Mouse (Mus musculus): Measurements from ENCODE around the gene Noxa1. TPM values are rescaled to one million over a fixed set of nuclear protein-coding genes. Genes with fewer than 3 reads are reported as not detected.
A peak's percentile ranks its signal among the peaks of the same experiment; 100 is the strongest.

Gene Noxa1
- polyA plus RNA-seq, 1 experiment from 2014 or later: 0.24 TPM

GRCm38 (mm10) chr2:25066552-25066951 is 28.4 kb downstream of the Noxa1 start:
- H3K27ac ChIP-seq (replicated peaks; ENCODE audit: low read depth, low read length): no peak overlapping the region
- no peak overlapping the region for H3K4me2 ChIP-seq (ENCODE audit: low read depth, severe bottlenecking)
- H3K9me3 ChIP-seq (ENCODE audit: control insufficient read depth, low read length): no peaks in the 10 kb centered on the region
- DNase-seq (ENCODE audit: low spot score) (no peak), ATAC-seq (ENCODE audit: insufficient number of reproducible peaks, low FRiP score, low TSS enrichment, low read depth) (no peak)
- no peak overlapping the region for H3K9ac ChIP-seq (ENCODE audit: low read length)
- no peak overlapping the region for H3K4me3 ChIP-seq (ENCODE audit: low read depth, low read length)
- H3K36me3 ChIP-seq (ENCODE audit: control insufficient read depth, insufficient read depth, low read length): no peaks in the 10 kb centered on the region
- no peaks in the 10 kb centered on the region for H3K4me1 ChIP-seq (ENCODE audit: control insufficient read depth, insufficient read depth, low read length)
- H3K27me3 ChIP-seq (ENCODE audit: control insufficient read depth, insufficient read depth, low read length): no peaks in the 10 kb centered on the region
- 88% methylated on average over 4 of the region's 4 CpGs for WGBS

- ATAC-seq (ENCODE audit: insufficient number of reproducible peaks, low FRiP score, low TSS enrichment, low read depth): no peak
- Histone ChIP-seq H3K4me1 (ENCODE audit: control insufficient read depth, insufficient read depth, low read length) (no peaks in the 10 kb centered on the region), H3K4me3 (ENCODE audit: low read depth, low read length) (no peak overlapping the region), H3K36me3 (ENCODE audit: control insufficient read depth, insufficient read depth, low read length) (no peaks in the 10 kb centered on the region), H3K9me3 (ENCODE audit: control insufficient read depth, low read length) (no peaks in the 10 kb centered on the region), H3K4me2 (ENCODE audit: low read depth, severe bottlenecking) (no peak overlapping the region), H3K27ac (replicated peaks; ENCODE audit: low read depth, low read length) (no peak overlapping the region), H3K27me3 (ENCODE audit: control insufficient read depth, insufficient read depth, low read length) (no peaks in the 10 kb centered on the region), H3K9ac (ENCODE audit: low read length) (no peak overlapping the region)
- DNase-seq (ENCODE audit: low spot score): no peak
These were observed 29.4 kb downstream of the Noxa1 start for GRCm38 (mm10) chr2:25065537-25065936.

DNA sequence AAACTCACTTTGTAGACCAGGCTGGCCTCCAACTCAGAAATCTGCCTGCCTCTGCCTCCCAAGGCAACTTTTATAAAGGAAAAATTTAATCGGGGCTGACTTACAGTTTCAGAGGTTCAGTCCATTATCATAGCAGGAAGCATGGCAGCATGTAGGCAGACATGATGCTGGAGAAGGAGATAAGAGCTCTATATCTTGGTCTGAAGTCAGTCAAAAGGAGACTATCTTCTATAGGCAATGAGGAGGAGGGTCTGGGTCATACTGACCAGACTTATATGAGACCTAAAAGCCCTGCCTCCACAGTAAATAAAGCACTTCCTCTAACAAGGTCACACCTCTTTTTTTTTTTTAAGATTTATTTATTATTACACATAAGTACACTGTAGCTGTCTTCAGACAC is 30.7 kb downstream of the Noxa1 start:
- no peaks in the 10 kb centered on the region for H3K27me3 ChIP-seq (ENCODE audit: control insufficient read depth, insufficient read depth, low read length)

DNA sequence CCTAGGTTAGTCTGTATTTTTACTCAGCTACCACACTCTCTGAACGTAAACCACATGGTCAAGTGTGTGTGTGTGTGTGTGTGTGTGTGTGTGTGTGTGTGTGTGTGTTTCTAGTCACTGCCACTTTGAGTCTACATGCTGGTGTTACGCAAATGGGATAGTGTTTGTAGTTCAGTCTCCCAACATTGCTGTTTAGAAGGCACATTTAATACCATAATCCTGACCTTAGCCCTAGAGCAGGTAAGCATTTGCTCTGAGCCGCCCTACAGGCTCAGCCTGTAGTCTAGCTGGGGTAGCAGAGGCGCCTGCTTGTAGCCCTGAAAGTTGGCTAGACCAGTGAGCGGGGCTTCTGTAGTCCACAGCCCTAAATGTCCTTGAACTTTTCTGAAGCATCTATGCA is 31.4 kb downstream of the Noxa1 start:
- DNase-seq (ENCODE audit: low spot score) (no peak), ATAC-seq (ENCODE audit: insufficient number of reproducible peaks, low FRiP score, low TSS enrichment, low read depth) (no peak)
- Histone ChIP-seq H3K4me3 (ENCODE audit: low read depth, low read length) (no peak overlapping the region), H3K9ac (ENCODE audit: low read length) (no peak overlapping the region), H3K4me1 (ENCODE audit: control insufficient read depth, insufficient read depth, low read length) (no peaks in the 10 kb centered on the region), H3K27me3 (ENCODE audit: control insufficient read depth, insufficient read depth, low read length) (no peaks in the 10 kb centered on the region), H3K36me3 (ENCODE audit: control insufficient read depth, insufficient read depth, low read length) (no peaks in the 10 kb centered on the region; the same call in 1 of the 2 replicates), H3K9me3 (ENCODE audit: control insufficient read depth, low read length) (no peaks in the 10 kb centered on the region), H3K4me2 (ENCODE audit: low read depth, severe bottlenecking) (no peak overlapping the region), H3K27ac (replicated peaks; ENCODE audit: low read depth, low read length) (no peak overlapping the region)
- WGBS: 91% methylated on average over 5 of the region's 5 CpGs

More for the DNA sequence above, 30.7 kb downstream of the Noxa1 start:
- Histone ChIP-seq H3K4me2 (ENCODE audit: low read depth, severe bottlenecking) (no peak overlapping the region), H3K4me1 (ENCODE audit: control insufficient read depth, insufficient read depth, low read length) (no peaks in the 10 kb centered on the region), H3K27ac (replicated peaks; ENCODE audit: low read depth, low read length) (no peak overlapping the region), H3K9ac (ENCODE audit: low read length) (no peak overlapping the region), H3K4me3 (ENCODE audit: low read depth, low read length) (no peak overlapping the region), H3K36me3 (ENCODE audit: control insufficient read depth, insufficient read depth, low read length) (no peaks in the 10 kb centered on the region; the same call in 1 of the 2 replicates), H3K9me3 (ENCODE audit: control insufficient read depth, low read length) (no peaks in the 10 kb centered on the region)
- DNase-seq (ENCODE audit: low spot score): no peak
- WGBS: 95% methylated on average over 1 of the region's 1 CpGs
- ATAC-seq (ENCODE audit: insufficient number of reproducible peaks, low FRiP score, low TSS enrichment, low read depth): no peak

- no peak overlapping the region for H3K9ac ChIP-seq (ENCODE audit: low read length)
- 92% methylated on average over 7 of the region's 7 CpGs for WGBS
- no peak for DNase-seq (ENCODE audit: low spot score)
- peaks cover 2% of the 10 kb centered on the region for H3K36me3 ChIP-seq (ENCODE audit: control insufficient read depth, insufficient read depth, low read length)
- peaks cover 7% of the 10 kb centered on the region for H3K4me1 ChIP-seq (ENCODE audit: control insufficient read depth, insufficient read depth, low read length)
- H3K4me3 ChIP-seq (ENCODE audit: low read depth, low read length): no peak overlapping the region
- no peak overlapping the region for H3K4me2 ChIP-seq (ENCODE audit: low read depth, severe bottlenecking)
- H3K27ac ChIP-seq (replicated peaks; ENCODE audit: low read depth, low read length): no peak overlapping the region
- H3K9me3 ChIP-seq (ENCODE audit: control insufficient read depth, low read length): no peaks in the 10 kb centered on the region
- no peaks in the 10 kb centered on the region for H3K27me3 ChIP-seq (ENCODE audit: control insufficient read depth, insufficient read depth, low read length)
- no peak for ATAC-seq (ENCODE audit: insufficient number of reproducible peaks, low FRiP score, low TSS enrichment, low read depth)
These were observed 36.0 kb downstream of the Noxa1 start for GRCm38 (mm10) chr2:25058926-25059325.

GRCm38 (mm10) chr2:25055409-25056155 is 39.4 kb downstream of the Noxa1 start:
- no peak for ATAC-seq (ENCODE audit: insufficient number of reproducible peaks, low FRiP score, low TSS enrichment, low read depth)
- DNase-seq (ENCODE audit: low spot score): no peak
- Histone ChIP-seq H3K9ac (ENCODE audit: low read length) (no peak overlapping the region; the same call in 1 of the 2 replicates), H3K4me2 (ENCODE audit: low read depth, severe bottlenecking) (peak overlapping the region; percentile 86; the same call in 1 of the 2 replicates), H3K27me3 (ENCODE audit: control insufficient read depth, insufficient read depth, low read length) (no peaks in the 10 kb centered on the region), H3K9me3 (ENCODE audit: control insufficient read depth, low read length) (no peaks in the 10 kb centered on the region), H3K36me3 (ENCODE audit: control insufficient read depth, insufficient read depth, low read length) (peaks cover 2% of the 10 kb centered on the region), H3K27ac (replicated peaks; ENCODE audit: low read depth, low read length) (no peak overlapping the region), H3K4me1 (ENCODE audit: control insufficient read depth, insufficient read depth, low read length) (peaks cover 7% of the 10 kb centered on the region), H3K4me3 (ENCODE audit: low read depth, low read length) (peak overlapping the region; percentile 86; the same call in 1 of the 2 replicates)
- 89% methylated on average over 21 of the region's 21 CpGs for WGBS

- H3K9ac ChIP-seq (ENCODE audit: low read length): peak overlapping the region; percentile 79
- no peak overlapping the region for H3K27ac ChIP-seq (replicated peaks; ENCODE audit: low read depth, low read length)
- peaks cover 2% of the 10 kb centered on the region for H3K36me3 ChIP-seq (ENCODE audit: control insufficient read depth, insufficient read depth, low read length)
- H3K4me1 ChIP-seq (ENCODE audit: control insufficient read depth, insufficient read depth, low read length): peaks cover 7% of the 10 kb centered on the region
- peak overlapping the region; percentile 86 for H3K4me3 ChIP-seq (ENCODE audit: low read depth, low read length)
- H3K9me3 ChIP-seq (ENCODE audit: control insufficient read depth, low read length): no peaks in the 10 kb centered on the region
- no peaks in the 10 kb centered on the region for H3K27me3 ChIP-seq (ENCODE audit: control insufficient read depth, insufficient read depth, low read length)
- 64% methylated on average over 2 of the region's 2 CpGs for WGBS
- peak overlapping the region; percentile 86 for H3K4me2 ChIP-seq (ENCODE audit: low read depth, severe bottlenecking)
- no peak for ATAC-seq (ENCODE audit: insufficient number of reproducible peaks, low FRiP score, low TSS enrichment, low read depth)
- no peak for DNase-seq (ENCODE audit: low spot score)
These were observed 39.9 kb downstream of the Noxa1 start for GRCm38 (mm10) chr2:25055068-25055405.

DNA sequence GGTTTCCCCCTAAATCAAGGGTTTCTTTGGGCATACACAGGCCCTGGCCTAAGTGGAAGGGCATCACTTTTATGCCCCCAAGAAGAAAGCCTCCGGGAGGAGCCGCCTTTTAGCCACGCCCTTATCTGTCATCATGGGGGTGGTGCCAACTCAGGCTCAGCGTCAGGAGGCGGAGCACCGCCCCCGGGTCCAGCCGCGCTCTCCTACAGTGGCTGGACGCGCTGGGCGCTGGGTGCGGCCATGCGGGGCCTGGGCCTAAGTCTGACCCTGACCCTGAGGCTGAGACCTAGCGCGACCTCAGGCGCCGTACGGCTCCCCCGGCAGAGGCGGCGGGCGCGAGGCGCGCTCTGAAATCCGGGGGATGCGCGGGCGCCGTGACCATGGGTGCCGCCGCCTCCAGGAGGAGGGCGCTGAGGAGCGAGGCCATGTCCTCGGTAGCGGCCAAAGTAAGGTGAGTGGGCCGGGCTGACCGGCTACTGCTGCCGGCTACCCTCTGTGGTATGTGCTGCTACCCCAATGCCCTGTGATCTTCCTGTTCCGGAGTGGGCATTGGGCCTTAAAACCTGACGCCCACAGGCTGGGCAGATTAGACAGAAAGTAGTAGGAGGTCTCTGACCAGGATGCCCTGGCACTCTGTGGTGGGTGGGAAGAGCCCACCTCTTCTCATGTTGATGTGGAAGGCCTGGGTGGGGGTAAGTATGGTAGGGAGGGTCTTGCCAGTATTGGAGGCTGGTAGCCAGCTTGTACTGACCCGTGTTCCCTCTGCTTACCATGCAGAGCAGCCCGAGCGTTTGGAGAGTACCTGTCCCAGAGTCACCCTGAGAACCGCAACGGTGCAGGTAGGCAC is 40.5 kb downstream of the Noxa1 start, which contains the start of gene Nsmf:
TSS of gene Nsmf (plus strand) at position 135 of the 847 bp plus-strand sequence.
- H3K9ac ChIP-seq (ENCODE audit: low read length): peak within 1 kb of the TSS; percentile 79
- no peaks in the 10 kb centered on the region for H3K9me3 ChIP-seq (ENCODE audit: control insufficient read depth, low read length)
- H3K4me1 ChIP-seq (ENCODE audit: control insufficient read depth, insufficient read depth, low read length): peaks cover 7% of the 10 kb centered on the region
- DNase-seq (ENCODE audit: low spot score) (peak; percentile 89), ATAC-seq (ENCODE audit: insufficient number of reproducible peaks, low FRiP score, low TSS enrichment, low read depth) (peak; percentile 88)
- 5% methylated on average over 47 of the region's 47 CpGs for WGBS
- H3K36me3 ChIP-seq (ENCODE audit: control insufficient read depth, insufficient read depth, low read length): peaks cover 2% of the 10 kb centered on the region
- H3K4me2 ChIP-seq (ENCODE audit: low read depth, severe bottlenecking): peak within 1 kb of the TSS; percentile 86
- peak within 1 kb of the TSS; percentile 86 for H3K4me3 ChIP-seq (ENCODE audit: low read depth, low read length)
- H3K27ac ChIP-seq (replicated peaks; ENCODE audit: low read depth, low read length): no peak within 1 kb of the TSS
- no peaks in the 10 kb centered on the region for H3K27me3 ChIP-seq (ENCODE audit: control insufficient read depth, insufficient read depth, low read length)

Measured in limb, embryonic 11.5 days (tissue).